Mouse (Mus musculus) hindbrain, embryonic 14.5 days (tissue): ENCODE measurements around the gene Aqp11. TPM values are rescaled to one million over a fixed set of nuclear protein-coding genes. Genes with fewer than 3 reads are reported as not detected.

Experiments
- ATAC-seq: fragments of 200-750 bp; cut with Nextera tagmentation; 2 replicates; pipeline ENCODE4 v1.8.0; 2017; ENCODE audit warnings: moderate number of reproducible peaks, mild to moderate bottlenecking, moderate TSS enrichment, moderate library complexity; ENCODE audit not compliant: low FRiP score
- DNase-seq: peaks from one replicate; pipeline ENCODE4 v3.0.0-alpha.2; 2015; ENCODE audit warnings: low spot score
- H3K27ac ChIP-seq: fragments of 300-500 bp; sonication (generic); 2 replicates; pipeline ENCODE4 v1.5.1; 2014; ENCODE audit warnings: mild to moderate bottlenecking, moderate library complexity
- H3K27me3 ChIP-seq: fragments of 300-500 bp; sonication (generic); 2 replicates; pipeline ENCODE4 v1.6.1; 2014; ENCODE audit warnings: mild to moderate bottlenecking, low read length, mixed read lengths; ENCODE audit not compliant: control insufficient read depth, insufficient read depth
- H3K36me3 ChIP-seq: fragments of 300-500 bp; sonication (generic); replicated peaks from 2 replicates; pipeline ENCODE4 v1.6.1; 2014; ENCODE audit not compliant: control insufficient read depth, insufficient read depth
- H3K4me1 ChIP-seq: fragments of 300-500 bp; sonication (generic); replicated peaks from 2 replicates; pipeline ENCODE4 v1.6.1; 2014; ENCODE audit warnings: antibody characterized with exemption, low read length, mixed read lengths; ENCODE audit not compliant: control insufficient read depth, insufficient read depth
- H3K4me2 ChIP-seq: fragments of 300-500 bp; sonication (generic); replicated peaks from 2 replicates; pipeline ENCODE4 v1.6.1; 2014; ENCODE audit warnings: mild to moderate bottlenecking, moderate library complexity
- H3K4me3 ChIP-seq: fragments of 300-500 bp; sonication (generic); replicated peaks from 2 replicates; pipeline ENCODE4 v1.5.1; 2014; ENCODE audit warnings: mild to moderate bottlenecking, low read length
- H3K9ac ChIP-seq: fragments of 300-500 bp; sonication (generic); 2 replicates; pipeline ENCODE4 v1.6.1; 2014
- H3K9me3 ChIP-seq: fragments of 300-500 bp; sonication (generic); 2 replicates; pipeline ENCODE4 v1.6.1; 2016; ENCODE audit warnings: low read length; ENCODE audit not compliant: control insufficient read depth
- WGBS: fragments of 180-500 bp; shearing (Covaris S2); extraction: QIAGEN DNeasy Blood & Tissue Kit; methylation state at CpG from one replicate; pipeline ENCODE4 v1.1.7; 2014; 5-methylcytosine and 5-hydroxymethylcytosine counted together
- polyA plus RNA-seq: library from polyadenylated mRNA; unstranded; fragments of >200 nt; fragmentation: Nextera tagmentation; extraction: Ambion mirVana; gene quantifications from 2 replicates; pipeline ENCODE4 v1.2.1, GENCODE M21; 2014

The Aqp11 gene
- polyA plus RNA-seq = 21.6 and 22.0 TPM in 2 replicates

DNA sequence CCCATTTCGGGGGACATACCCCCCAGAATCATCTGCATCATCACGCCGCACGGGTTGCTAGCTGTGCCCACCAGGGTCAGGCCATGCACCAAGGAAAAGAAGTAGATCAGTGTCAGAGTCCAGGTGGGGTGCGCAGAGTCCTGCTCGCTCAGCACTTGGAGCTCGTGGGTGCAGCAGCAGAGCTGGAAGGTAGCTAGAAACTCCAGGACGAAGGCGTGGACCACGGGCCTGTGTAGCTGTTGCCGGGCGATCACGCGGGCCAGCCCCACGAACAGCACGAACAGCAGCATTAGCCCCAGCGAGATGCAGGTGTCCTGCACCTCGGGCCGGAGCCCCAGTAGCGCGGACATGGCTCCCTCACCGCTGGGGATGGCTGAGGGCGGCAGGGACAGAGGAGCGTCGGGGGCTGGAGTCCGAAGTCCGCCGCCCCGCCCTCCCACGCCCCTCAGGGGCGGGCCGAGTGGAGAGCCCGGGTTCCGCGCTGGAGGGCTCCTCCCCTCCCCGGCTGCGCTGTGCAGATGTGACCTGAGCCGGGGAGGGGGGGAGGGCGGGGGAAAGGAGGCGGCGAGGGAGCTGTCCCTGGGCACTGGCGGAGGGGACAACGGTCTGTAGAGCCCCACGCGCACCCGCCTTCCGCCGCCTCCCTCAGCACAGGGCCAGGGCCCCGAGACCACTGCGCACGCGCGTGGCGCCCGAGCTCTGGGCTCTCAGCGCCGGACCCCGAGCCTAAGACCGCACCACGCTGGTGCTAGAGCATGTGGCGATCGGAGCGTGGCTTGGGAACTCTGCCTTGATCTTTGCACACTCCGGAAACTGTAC, at the start of gene Aqp11:
TSS of gene Aqp11 (minus strand) at position 652 of the 819 bp plus-strand sequence.
- ATAC-seq (peak; percentile 92), DNase-seq (peak; percentile 80)
- Histone ChIP-seq H3K4me1 (0 out of 2 replicates have a peak, but pooled peaks cover 5% of the 10 kb centered on the region), H3K4me2 (peak within 1 kb of the TSS; percentile 97), H3K9ac (peak within 1 kb of the TSS; percentile 74), H3K27ac (0 out of 2 replicates have a peak within 1 kb of the TSS, but pooled peaks have one; percentile 1), H3K36me3 (no peaks in the 10 kb centered on the region), H3K27me3 (no peaks in the 10 kb centered on the region), H3K4me3 (peak within 1 kb of the TSS; percentile 71), H3K9me3 (no peaks in the 10 kb centered on the region)
- under 1% methylated on average over 57 of the region's 64 CpGs for WGBS

GRCm38 (mm10) chr7:97783523-97783922, 45.4 kb upstream of the Aqp11 start:
- no peak for DNase-seq
- Histone ChIP-seq H3K9me3 (peaks cover under 1% of the 10 kb centered on the region; the same call in 1 of the 2 replicates), H3K9ac (no peak overlapping the region), H3K4me2 (no peak overlapping the region), H3K27me3 (no peaks in the 10 kb centered on the region), H3K4me3 (no peak overlapping the region), H3K27ac (no peak overlapping the region), H3K36me3 (no peaks in the 10 kb centered on the region), H3K4me1 (no peaks in the 10 kb centered on the region)
- 62% methylated on average over 5 of the region's 5 CpGs for WGBS
- ATAC-seq = no peak

- no peak for ATAC-seq
- no peaks in the 10 kb centered on the region for H3K4me1 ChIP-seq
- WGBS = 70% methylated on average over 8 of the region's 8 CpGs
- H3K9me3 ChIP-seq = peaks cover 3% of the 10 kb centered on the region; the same call in 1 of the 2 replicates
- no peak overlapping the region for H3K9ac ChIP-seq
- no peak overlapping the region for H3K27ac ChIP-seq
- DNase-seq = no peak
- no peaks in the 10 kb centered on the region for H3K27me3 ChIP-seq
- no peaks in the 10 kb centered on the region for H3K36me3 ChIP-seq
- no peak overlapping the region for H3K4me2 ChIP-seq
- no peak overlapping the region for H3K4me3 ChIP-seq
Observed at GRCm38 (mm10) chr7:97781496-97781895, 43.4 kb upstream of the Aqp11 start.

GRCm38 (mm10) chr7:97780815-97781214, 42.7 kb upstream of the Aqp11 start:
- H3K4me2 ChIP-seq = no peak overlapping the region

GRCm38 (mm10) chr7:97780222-97780621, 42.1 kb upstream of the Aqp11 start:
- WGBS = 95% methylated on average over 1 of the region's 1 CpGs
- Histone ChIP-seq H3K27ac (no peak overlapping the region), H3K9me3 (peaks cover 3% of the 10 kb centered on the region; the same call in 1 of the 2 replicates), H3K36me3 (no peaks in the 10 kb centered on the region), H3K4me1 (no peaks in the 10 kb centered on the region), H3K9ac (no peak overlapping the region), H3K4me3 (no peak overlapping the region), H3K27me3 (no peaks in the 10 kb centered on the region), H3K4me2 (no peak overlapping the region)
- ATAC-seq (no peak), DNase-seq (no peak)

More at GRCm38 (mm10) chr7:97780815-97781214, 42.7 kb upstream of the Aqp11 start:
- H3K9ac ChIP-seq = no peak overlapping the region
- H3K27me3 ChIP-seq = no peaks in the 10 kb centered on the region
- no peak for DNase-seq
- 92% methylated on average over 1 of the region's 1 CpGs for WGBS
- ATAC-seq = no peak
- H3K9me3 ChIP-seq = peaks cover 3% of the 10 kb centered on the region; the same call in 1 of the 2 replicates
- no peak overlapping the region for H3K27ac ChIP-seq
- no peak overlapping the region for H3K4me3 ChIP-seq
- H3K36me3 ChIP-seq = no peaks in the 10 kb centered on the region
- no peaks in the 10 kb centered on the region for H3K4me1 ChIP-seq

DNA sequence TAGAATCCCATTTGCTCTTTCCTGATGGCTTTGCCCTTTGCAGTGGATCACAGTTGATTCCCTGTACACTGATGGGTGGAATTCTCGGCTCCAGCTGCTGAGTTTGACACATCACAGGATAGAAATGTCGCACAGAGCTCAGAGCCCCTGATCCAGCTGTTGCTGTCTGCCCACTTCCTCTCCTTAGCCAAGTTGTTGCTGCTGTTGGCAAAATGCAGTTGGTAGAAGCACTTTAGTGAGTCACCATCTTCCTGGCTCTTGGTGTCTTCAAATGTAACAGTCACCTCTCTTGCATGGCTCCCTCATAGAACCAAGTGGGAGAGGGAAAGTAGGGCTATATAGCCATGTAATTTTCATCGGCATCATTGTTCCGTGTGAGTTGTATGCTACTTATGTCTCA, 39.1 kb upstream of the Aqp11 start:
- DNase-seq = no peak
- no peak overlapping the region for H3K9ac ChIP-seq
- no peaks in the 10 kb centered on the region for H3K27me3 ChIP-seq
- H3K4me3 ChIP-seq = no peak overlapping the region
- 94% methylated on average over 4 of the region's 4 CpGs for WGBS
- ATAC-seq = no peak
- no peaks in the 10 kb centered on the region for H3K4me1 ChIP-seq
- no peak overlapping the region for H3K4me2 ChIP-seq
- H3K9me3 ChIP-seq = peaks cover 3% of the 10 kb centered on the region; the same call in 1 of the 2 replicates
- no peak overlapping the region for H3K27ac ChIP-seq
- H3K36me3 ChIP-seq = no peaks in the 10 kb centered on the region

- Histone ChIP-seq H3K27ac (no peak overlapping the region), H3K9ac (no peak overlapping the region), H3K27me3 (no peaks in the 10 kb centered on the region), H3K36me3 (no peaks in the 10 kb centered on the region), H3K9me3 (peaks cover 3% of the 10 kb centered on the region; the same call in 1 of the 2 replicates), H3K4me1 (no peaks in the 10 kb centered on the region), H3K4me2 (no peak overlapping the region), H3K4me3 (no peak overlapping the region)
- ATAC-seq = no peak
- no peak for DNase-seq
- WGBS = 82% methylated on average over 2 of the region's 2 CpGs
Observed at GRCm38 (mm10) chr7:97775923-97776322, 37.8 kb upstream of the Aqp11 start.

GRCm38 (mm10) chr7:97775380-97775779, 37.3 kb upstream of the Aqp11 start:
- Histone ChIP-seq H3K9me3 (peaks cover 3% of the 10 kb centered on the region; the same call in 1 of the 2 replicates), H3K4me3 (no peak overlapping the region), H3K4me1 (no peaks in the 10 kb centered on the region), H3K9ac (no peak overlapping the region), H3K36me3 (no peaks in the 10 kb centered on the region), H3K4me2 (no peak overlapping the region), H3K27ac (no peak overlapping the region), H3K27me3 (no peaks in the 10 kb centered on the region)
- WGBS = 54% methylated on average over 3 of the region's 3 CpGs
- DNase-seq = no peak
- no peak for ATAC-seq

DNA sequence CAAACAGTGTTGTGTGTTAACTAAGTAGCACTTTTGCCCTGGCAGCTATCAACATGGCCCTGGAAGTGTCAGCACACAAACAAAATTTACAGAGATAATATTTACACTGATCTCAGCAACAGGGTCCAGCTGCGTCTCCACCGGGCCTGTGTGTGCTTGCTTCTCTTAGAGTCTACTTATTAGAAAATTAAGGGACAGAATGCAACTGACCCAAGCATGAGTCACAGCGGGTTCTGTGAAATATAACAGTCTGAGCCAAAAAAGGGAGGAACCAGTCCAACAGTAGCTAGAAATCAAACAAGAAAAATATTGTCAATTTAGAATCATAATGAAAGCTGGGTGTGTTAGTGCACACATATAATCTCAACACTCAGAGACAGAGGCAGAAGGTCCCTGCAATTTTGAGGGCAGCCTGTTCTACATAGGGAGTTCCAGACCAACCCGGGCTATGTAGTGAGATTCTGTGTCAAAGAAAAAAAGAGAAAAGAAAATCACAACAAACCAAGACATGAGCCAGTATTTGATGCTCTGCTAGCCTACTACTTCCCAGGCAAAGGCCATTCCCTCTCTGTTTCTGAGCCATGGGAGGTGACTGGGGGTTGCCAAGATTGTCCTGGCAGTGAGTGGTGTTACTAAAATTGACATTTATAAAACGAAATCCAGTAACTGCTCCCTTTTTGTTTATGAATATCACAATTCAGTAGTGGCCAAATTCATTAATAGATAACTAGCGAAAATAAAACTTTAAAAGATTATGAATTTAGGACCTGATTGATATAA, 32.9 kb upstream of the Aqp11 start:
- 87% methylated on average over 6 of the region's 6 CpGs for WGBS
- H3K27ac ChIP-seq = no peak overlapping the region
- no peaks in the 10 kb centered on the region for H3K27me3 ChIP-seq
- H3K4me2 ChIP-seq = no peak overlapping the region
- H3K9ac ChIP-seq = no peak overlapping the region
- H3K36me3 ChIP-seq = no peaks in the 10 kb centered on the region
- no peak overlapping the region for H3K4me3 ChIP-seq
- DNase-seq (no peak), ATAC-seq (no peak)
- no peaks in the 10 kb centered on the region for H3K9me3 ChIP-seq
- H3K4me1 ChIP-seq = no peaks in the 10 kb centered on the region
